Mouse (Mus musculus): ENCODE data around the gene Col7a1.
A peak's percentile ranks its signal among the peaks of the same experiment; 100 is the strongest.

The Col7a1 gene

GRCm38 (mm10) chr9:108985710-108986109, 32.3 kb downstream of the Col7a1 start, which contains the start of gene Ucn2:
Ucn2 (plus strand) TSS chr9:108986010.
- no peak for DNase-seq

- peak; percentile 65 to 72 for DNase-seq
These were observed 34.4 kb downstream of the Col7a1 start for GRCm38 (mm10) chr9:108987704-108988350.

GRCm38 (mm10) chr9:108989802-108990461, 36.5 kb downstream of the Col7a1 start:
- no peak for DNase-seq

- DNase-seq = no peak
These were observed 37.1 kb downstream of the Col7a1 start for GRCm38 (mm10) chr9:108990462-108990820.

GRCm38 (mm10) chr9:108991428-108992084, 38.2 kb downstream of the Col7a1 start, which contains the start of gene Pfkfb4:
Pfkfb4 (plus strand) TSS chr9:108991778.
- DNase-seq = peak; percentile 94 to 97

- DNase-seq = no peak
These were observed 38.7 kb downstream of the Col7a1 start for GRCm38 (mm10) chr9:108992085-108992469.

GRCm38 (mm10) chr9:108992620-108993361, 39.4 kb downstream of the Col7a1 start:
- no peak for DNase-seq

GRCm38 (mm10) chr9:108996411-108996810, 43.0 kb downstream of the Col7a1 start:
- DNase-seq = peak; percentile 50 to 77

GRCm38 (mm10) chr9:108998287-108999166, 45.1 kb downstream of the Col7a1 start:
- DNase-seq = no peak

GRCm38 (mm10) chr9:108999167-108999526, 45.8 kb downstream of the Col7a1 start:
- DNase-seq = no peak

- peak; percentile 73 to 83 for DNase-seq
These were observed 47.3 kb downstream of the Col7a1 start for GRCm38 (mm10) chr9:109000726-109001125.

- peak; percentile 67 to 70 for DNase-seq
These were observed 49.8 kb downstream of the Col7a1 start for GRCm38 (mm10) chr9:109003201-109003600.

GRCm38 (mm10) chr9:109007025-109007780, 53.8 kb downstream of the Col7a1 start:
- no peak for DNase-seq

- no peak for DNase-seq
These were observed 54.7 kb downstream of the Col7a1 start for GRCm38 (mm10) chr9:109008081-109008480.

- DNase-seq = no peak
These were observed 55.7 kb downstream of the Col7a1 start for GRCm38 (mm10) chr9:109008994-109009635.

- DNase-seq = peak; percentile 43 to 59
These were observed 56.4 kb downstream of the Col7a1 start for GRCm38 (mm10) chr9:109009636-109010315.

GRCm38 (mm10) chr9:109010316-109010690, 56.9 kb downstream of the Col7a1 start:
- DNase-seq = no peak

GRCm38 (mm10) chr9:109015397-109015796, 62.0 kb downstream of the Col7a1 start:
- no peak for DNase-seq

- DNase-seq = no peak
These were observed 63.7 kb downstream of the Col7a1 start for GRCm38 (mm10) chr9:109016973-109017604.

- DNase-seq = no peak
These were observed 68.0 kb downstream of the Col7a1 start for GRCm38 (mm10) chr9:109021428-109021827.
